Mouse (Mus musculus) retina, postnatal 1 day (tissue): Measurements from ENCODE around the gene D430019H16Rik.

Experiments
- DNase-seq: peaks from one replicate; pipeline ENCODE4 v3.0.0-alpha.2; 2012

D430019H16Rik gene

DNA sequence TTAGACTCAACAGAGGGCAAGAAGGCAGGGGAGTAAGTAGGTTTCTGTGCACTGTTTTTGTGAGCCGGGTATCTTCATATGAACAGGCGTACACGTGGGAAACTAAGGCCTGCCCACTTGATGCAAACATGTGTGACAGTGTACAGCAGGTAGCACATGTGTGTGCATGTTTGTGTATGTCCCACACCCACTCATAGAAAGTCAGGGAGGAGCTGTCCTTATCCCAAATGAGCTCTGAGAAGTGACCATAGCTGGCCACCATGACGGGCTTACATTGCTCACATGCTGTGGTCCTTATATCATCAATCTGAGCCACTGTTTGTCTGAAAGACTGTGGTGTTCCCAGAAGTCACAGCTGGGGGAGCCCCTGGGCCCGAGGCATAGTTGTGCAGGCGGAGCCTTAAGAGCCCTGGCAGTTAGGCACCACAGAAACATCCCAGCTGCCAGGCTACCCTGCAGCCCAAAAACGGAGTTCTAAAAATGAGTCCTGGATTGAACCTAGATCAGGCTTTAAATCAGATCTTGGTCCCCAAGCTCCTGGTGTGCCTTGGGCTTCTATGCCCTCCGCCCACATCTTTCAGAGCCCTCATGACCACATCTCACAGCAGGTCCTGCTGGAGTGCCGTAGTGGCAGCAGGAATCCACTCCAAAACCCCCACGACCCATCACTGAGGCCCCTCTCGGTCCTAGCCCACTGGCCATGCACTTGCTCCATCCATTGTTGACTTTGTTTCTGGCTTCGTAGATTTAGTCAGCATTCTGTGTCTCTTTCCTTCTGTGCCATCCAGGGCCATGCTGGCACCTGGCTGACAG lies 88.1 kb downstream of the D430019H16Rik start:
- no peak for DNase-seq

DNA sequence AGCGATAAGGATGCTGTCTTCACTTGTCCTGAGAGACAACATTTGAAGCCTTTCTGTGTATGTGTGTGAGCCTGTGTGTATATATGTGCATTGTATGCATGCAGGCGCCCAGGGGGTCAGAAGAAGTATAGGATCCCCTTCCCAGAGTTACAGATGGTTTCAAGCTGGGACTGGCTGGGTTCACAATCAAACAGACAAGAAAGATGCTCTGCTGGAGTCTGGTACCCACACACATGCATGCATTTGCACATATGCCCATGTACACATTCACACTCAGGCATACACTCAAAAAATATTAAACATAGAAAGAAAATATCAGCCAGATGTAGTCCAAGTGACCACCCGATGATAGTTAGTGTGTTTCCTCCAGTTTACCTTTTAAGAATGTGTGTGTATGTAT lies 88.9 kb downstream of the D430019H16Rik start:
- no peak for DNase-seq
